Mouse (Mus musculus): ENCODE measurements around the gene Armh3. TPM values are rescaled to one million over a fixed set of nuclear protein-coding genes. Genes with fewer than 3 reads are reported as not detected.

Gene Armh3
- total and polyA plus RNA-seq, 3 experiments: 4.1 to 10.8 TPM; not detected in 1

DNA sequence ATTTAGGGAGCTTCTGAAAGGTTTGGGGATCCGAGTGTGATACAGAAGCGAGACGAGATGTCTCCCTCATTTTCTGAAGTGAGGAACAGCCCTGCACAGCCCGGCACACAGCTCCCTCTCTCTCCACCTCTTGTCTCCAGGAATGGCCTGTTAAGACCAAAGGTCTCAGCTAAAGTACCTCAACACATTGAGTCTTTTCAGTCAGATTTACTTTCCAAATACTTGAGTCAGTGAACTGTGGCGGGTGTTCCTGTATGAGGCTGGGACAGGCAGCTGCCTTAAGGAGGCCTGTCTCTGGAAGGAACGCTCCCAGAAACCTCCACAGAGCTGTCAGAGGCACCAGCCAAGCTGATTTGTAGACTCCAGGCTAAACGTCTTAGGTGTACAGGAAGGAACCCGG, 181.6 kb downstream of the Armh3 start:
- H3K27me3 ChIP-seq (ENCODE audit: control insufficient read depth in 1 of 2, insufficient read depth in 2 of 2, low read length in 2 of 2): no peaks in the 10 kb centered on the region
- no peaks in the 10 kb centered on the region for H3K9me3 ChIP-seq (replicated peaks; ENCODE audit: insufficient read depth, low read length)
- TF ChIP-seq ELF1 (IDR thresholded peaks at IDR 0.05; ENCODE audit: low read depth, low read length): no peak
- TF ChIP-seq USF2 (IDR thresholded peaks at IDR 0.05; ENCODE audit: borderline replicate concordance in 1 of 2, insufficient read depth in 1 of 2, low read depth in 1 of 2, low read length in 2 of 2): no peak
- TF ChIP-seq ETS1 (IDR thresholded peaks at IDR 0.05; ENCODE audit: low read depth, low read length): no peak
- no peak for TF ChIP-seq HCFC1 (IDR thresholded peaks at IDR 0.05; ENCODE audit: low read depth, low read length)
- no peak for TF ChIP-seq TCF12 (IDR thresholded peaks at IDR 0.05; ENCODE audit: low read depth, low read length)
- TF ChIP-seq POLR2A (IDR thresholded peaks at IDR 0.05; ENCODE audit: control insufficient read depth in 1 of 2, insufficient read depth in 1 of 2, low read depth in 1 of 2, low read length in 2 of 2, poor library complexity in 1 of 2): no peak
- TF ChIP-seq POLR2AphosphoS2 (IDR thresholded peaks at IDR 0.05; ENCODE audit: low read length): no peak
- TF ChIP-seq UBTF (IDR thresholded peaks at IDR 0.05; ENCODE audit: borderline replicate concordance, insufficient read depth, low read depth, low read length): no peak
- TF ChIP-seq CHD2 (IDR thresholded peaks at IDR 0.05; ENCODE audit: low read length): no peak
- TF ChIP-seq CTCF (IDR thresholded peaks at IDR 0.05 in 2 of 3, conservative IDR thresholded peaks at IDR 0.05 in 1 of 3; ENCODE audit: control insufficient read depth in 1 of 3, insufficient read depth in 1 of 3, low read depth in 2 of 3, low read length in 3 of 3, poor library complexity in 1 of 3, severe bottlenecking in 1 of 3): no peak
- no peak for TF ChIP-seq MAFK (IDR thresholded peaks at IDR 0.05; ENCODE audit: borderline replicate concordance, low read depth, low read length)
- no peak overlapping the region for H3K27ac ChIP-seq (ENCODE audit: control insufficient read depth, low read depth, low read length)
- peaks cover 0 to 5% of the 10 kb centered on the region in 2 experiments; a peak in 2 of 4 replicates for H3K4me1 ChIP-seq (ENCODE audit: control insufficient read depth in 1 of 2, insufficient read depth in 2 of 2, low read length in 2 of 2)
- no peak for DNase-seq (ENCODE audit: low read depth, low spot score)
- H3K9ac ChIP-seq (ENCODE audit: control insufficient read depth, low read depth, low read length, poor library complexity, severe bottlenecking): no peak overlapping the region
- no peaks in the 10 kb centered on the region for H3K79me2 ChIP-seq (ENCODE audit: control insufficient read depth, insufficient read depth, low read length, poor library complexity)
- no peaks in the 10 kb centered on the region for H3K36me3 ChIP-seq (ENCODE audit: control insufficient read depth in 1 of 2, insufficient read depth in 2 of 2, low read length in 2 of 2)
- no peak overlapping the region for H3K4me3 ChIP-seq (ENCODE audit: control insufficient read depth in 1 of 2, insufficient read depth in 1 of 2, low read depth in 2 of 2, low read length in 2 of 2)

DNA sequence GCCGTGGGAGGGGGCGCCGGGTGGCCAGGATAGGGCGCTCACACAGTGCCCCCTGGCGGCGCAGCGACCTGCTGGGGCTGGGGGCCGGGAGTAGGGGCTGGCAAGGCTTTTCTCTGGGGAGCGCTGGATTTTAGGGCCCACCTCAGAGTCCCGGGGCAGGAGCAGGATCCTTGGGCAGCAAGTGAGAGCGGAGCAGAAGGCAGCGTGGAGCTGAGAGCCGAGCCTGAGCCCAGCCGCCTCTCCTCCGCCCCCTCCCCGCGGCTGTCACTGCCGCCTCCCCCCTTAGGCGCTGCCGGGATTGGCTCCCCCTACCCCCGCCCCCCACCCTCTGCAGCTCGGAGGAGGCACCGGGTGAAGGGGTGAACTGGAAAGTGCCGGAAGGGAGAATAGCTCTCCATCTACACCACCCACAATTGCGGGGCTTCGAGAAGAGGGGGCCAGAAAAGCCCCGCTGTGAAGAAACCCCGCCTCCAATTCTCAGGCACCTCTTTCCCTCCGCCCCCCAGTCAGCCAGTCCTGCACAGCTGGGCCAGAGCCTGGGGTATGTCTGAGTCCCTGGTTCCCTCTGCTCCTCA, 182.4 kb downstream of the Armh3 start, which contains the start of gene Kcnip2:
Gene Kcnip2, minus strand, starts transcription at position 231 of the 575 bp plus-strand sequence.
- no peak for TF ChIP-seq GABPA (IDR thresholded peaks at IDR 0.05; ENCODE audit: low read depth, low read length)
- no peak for TF ChIP-seq MAFK (IDR thresholded peaks at IDR 0.05; ENCODE audit: borderline replicate concordance, low read depth, low read length)
- no peak for TF ChIP-seq SIN3A (IDR thresholded peaks at IDR 0.05; ENCODE audit: low read length)
- no peak for TF ChIP-seq E2F4 (IDR thresholded peaks at IDR 0.05; ENCODE audit: borderline replicate concordance, low read depth, low read length)
- TF ChIP-seq TCF12 (IDR thresholded peaks at IDR 0.05; ENCODE audit: low read depth, low read length): no peak
- TF ChIP-seq MAZ (IDR thresholded peaks at IDR 0.05; ENCODE audit: low read depth, low read length): no peak
- TF ChIP-seq ZMIZ1 (IDR thresholded peaks at IDR 0.05; ENCODE audit: low read depth, low read length): no peak
- no peak for TF ChIP-seq CTCF (IDR thresholded peaks at IDR 0.05 in 2 of 3, conservative IDR thresholded peaks at IDR 0.05 in 1 of 3; ENCODE audit: control insufficient read depth in 1 of 3, insufficient read depth in 1 of 3, low read depth in 2 of 3, low read length in 3 of 3, poor library complexity in 1 of 3, severe bottlenecking in 1 of 3)
- no peak for TF ChIP-seq JUND (IDR thresholded peaks at IDR 0.05; ENCODE audit: low read depth, low read length)
- TF ChIP-seq GATA1 (IDR thresholded peaks at IDR 0.05; ENCODE audit: low read depth, low read length): no peak
- TF ChIP-seq NELFE (IDR thresholded peaks at IDR 0.05; ENCODE audit: low read depth, low read length): no peak
- no peak for TF ChIP-seq BHLHE40 (IDR thresholded peaks at IDR 0.05; ENCODE audit: borderline replicate concordance, low read depth, low read length)
- H3K9ac ChIP-seq (ENCODE audit: control insufficient read depth, low read depth, low read length, poor library complexity, severe bottlenecking): no peak within 1 kb of the TSS
- H3K79me2 ChIP-seq (ENCODE audit: control insufficient read depth, insufficient read depth, low read length, poor library complexity): no peaks in the 10 kb centered on the region
- H3K9me3 ChIP-seq (replicated peaks; ENCODE audit: insufficient read depth, low read length): no peaks in the 10 kb centered on the region
- no peak within 1 kb of the TSS for H3K27ac ChIP-seq (ENCODE audit: control insufficient read depth, low read depth, low read length)
- H3K4me1 ChIP-seq (ENCODE audit: control insufficient read depth in 1 of 2, insufficient read depth in 2 of 2, low read length in 2 of 2): peaks cover 0 to 5% of the 10 kb centered on the region in 2 experiments; a peak in 2 of 4 replicates
- no peak within 1 kb of the TSS for H3K4me3 ChIP-seq (ENCODE audit: control insufficient read depth in 1 of 2, insufficient read depth in 1 of 2, low read depth in 2 of 2, low read length in 2 of 2)
- no peak for DNase-seq (ENCODE audit: low read depth, low spot score)
- no peaks in the 10 kb centered on the region for H3K27me3 ChIP-seq (ENCODE audit: control insufficient read depth in 1 of 2, insufficient read depth in 2 of 2, low read length in 2 of 2)
- no peaks in the 10 kb centered on the region for H3K36me3 ChIP-seq (ENCODE audit: control insufficient read depth in 1 of 2, insufficient read depth in 2 of 2, low read length in 2 of 2)

Measured in MEL (cell line).